Mouse (Mus musculus): ENCODE measurements around the gene Prr7.

GRCm38 (mm10) chr13:55486029-55486794 lies 22.1 kb downstream of the Prr7 start:
- no peak for TF ChIP-seq CTCF (IDR thresholded peaks at IDR 0.05; ENCODE audit: low read depth)
- TF ChIP-seq EP300 (IDR thresholded peaks at IDR 0.05; ENCODE audit: low read depth), result no peak
